Mouse (Mus musculus): ENCODE measurements around the gene Hpcal4.

Gene Hpcal4

GRCm38 (mm10) chr4:123201186-123202093 is 18.4 kb downstream of the Hpcal4 start, which contains the start of gene Nt5c1a:
TSS of gene Nt5c1a (plus strand) at chr4:123201504.
- peak; percentile 39 for DNase-seq (ENCODE audit: low spot score)

GRCm38 (mm10) chr4:123202094-123202420 is 19.0 kb downstream of the Hpcal4 start:
- no peak for DNase-seq (ENCODE audit: low spot score)

GRCm38 (mm10) chr4:123207337-123207736 is 24.3 kb downstream of the Hpcal4 start:
- DNase-seq (ENCODE audit: low spot score), result no peak

- no peak for DNase-seq (ENCODE audit: low spot score)
These were observed 28.0 kb downstream of the Hpcal4 start for GRCm38 (mm10) chr4:123210996-123211395.

GRCm38 (mm10) chr4:123211453-123211852 is 28.4 kb downstream of the Hpcal4 start:
- DNase-seq (ENCODE audit: low spot score), result no peak

GRCm38 (mm10) chr4:123212330-123212729 is 29.3 kb downstream of the Hpcal4 start:
- DNase-seq (ENCODE audit: low spot score), result no peak

GRCm38 (mm10) chr4:123213975-123214374 is 30.9 kb downstream of the Hpcal4 start:
- DNase-seq (ENCODE audit: low spot score), result no peak

GRCm38 (mm10) chr4:123215367-123215766 is 32.3 kb downstream of the Hpcal4 start:
- DNase-seq (ENCODE audit: low spot score), result no peak

- DNase-seq (ENCODE audit: low spot score), result no peak
These were observed 33.8 kb downstream of the Hpcal4 start for GRCm38 (mm10) chr4:123216782-123217181.

GRCm38 (mm10) chr4:123219720-123220357 is 36.8 kb downstream of the Hpcal4 start:
- peak; percentile 73 for DNase-seq (ENCODE audit: low spot score)

- DNase-seq (ENCODE audit: low spot score), result no peak
These were observed 37.6 kb downstream of the Hpcal4 start for GRCm38 (mm10) chr4:123220637-123221036.

GRCm38 (mm10) chr4:123223309-123223708 is 40.3 kb downstream of the Hpcal4 start:
- DNase-seq (ENCODE audit: low spot score), result no peak

GRCm38 (mm10) chr4:123225718-123226403 is 42.8 kb downstream of the Hpcal4 start:
- no peak for DNase-seq (ENCODE audit: low spot score)

GRCm38 (mm10) chr4:123227707-123228106 is 44.7 kb downstream of the Hpcal4 start:
- no peak for DNase-seq (ENCODE audit: low spot score)

- no peak for DNase-seq (ENCODE audit: low spot score)
These were observed 45.2 kb downstream of the Hpcal4 start for GRCm38 (mm10) chr4:123228270-123228669.

GRCm38 (mm10) chr4:123229166-123229565 is 46.1 kb downstream of the Hpcal4 start:
- DNase-seq (ENCODE audit: low spot score), result no peak

- no peak for DNase-seq (ENCODE audit: low spot score)
These were observed 49.8 kb downstream of the Hpcal4 start for GRCm38 (mm10) chr4:123232841-123233240.

- DNase-seq (ENCODE audit: low spot score), result no peak
These were observed 50.6 kb downstream of the Hpcal4 start, which contains the start of gene Heyl for GRCm38 (mm10) chr4:123233492-123234084. TSS of gene Heyl (plus strand) at chr4:123233556.

- no peak for DNase-seq (ENCODE audit: low spot score)
These were observed 52.9 kb downstream of the Hpcal4 start for GRCm38 (mm10) chr4:123235835-123236430.

- no peak for DNase-seq (ENCODE audit: low spot score)
These were observed 53.5 kb downstream of the Hpcal4 start for GRCm38 (mm10) chr4:123236431-123237031.
